Mouse (Mus musculus) heart, embryonic 14.5 days (tissue): ENCODE results near the gene Gch1. TPM values are rescaled to one million over a fixed set of nuclear protein-coding genes. Genes with fewer than 3 reads are reported as not detected.
"Not testable (repeated sequence)": the region's sequence is repeated elsewhere in the genome, so short reads cannot be mapped to it uniquely, and the experiment has no call there.

Experiments used
- ATAC-seq: fragments of 200-750 bp; cut with Nextera tagmentation; 2 replicates; pipeline ENCODE4 v1.8.0; 2017; ENCODE audit warnings: low read depth, moderate TSS enrichment; ENCODE audit not compliant: insufficient number of reproducible peaks, insufficient read depth, low FRiP score
- H3K27ac ChIP-seq, 2 experiments: fragments of 200-500 bp in 1 of 2; fragments of 300-500 bp in 1 of 2; sonication (generic) in 1 of 2; replicated peaks in 1 of 2; 2 replicates each; pipeline ENCODE4 v1.5.1; 2012 to 2014; ENCODE audit warnings: low read depth in 2 of 2, low read length in 2 of 2, control low read depth in 1 of 2, mild to moderate bottlenecking in 1 of 2, mixed read lengths in 1 of 2; ENCODE audit not compliant: control insufficient read depth in 1 of 2, insufficient read depth in 1 of 2
- H3K27me3 ChIP-seq: fragments of 300-500 bp; sonication (generic); 2 replicates; pipeline ENCODE4 v1.6.1; 2014; ENCODE audit warnings: mild to moderate bottlenecking, low read length, control low read depth; ENCODE audit not compliant: control insufficient read depth, insufficient read depth
- H3K36me3 ChIP-seq: fragments of 300-500 bp; sonication (generic); 2 replicates; pipeline ENCODE4 v1.6.1; 2014; ENCODE audit warnings: mild to moderate bottlenecking, control low read depth, low read length, mixed read lengths; ENCODE audit not compliant: control insufficient read depth, insufficient read depth
- H3K4me1 ChIP-seq, 2 experiments: fragments of 200-500 bp in 1 of 2; fragments of 300-500 bp in 1 of 2; sonication (generic) in 1 of 2; 2 replicates each; pipeline ENCODE4 v1.6.1; 2012 to 2014; ENCODE audit warnings: low read length in 2 of 2, control low read depth in 1 of 2, mixed read lengths in 1 of 2; ENCODE audit not compliant: control insufficient read depth in 2 of 2, insufficient read depth in 2 of 2
- H3K4me2 ChIP-seq: fragments of 300-500 bp; sonication (generic); 2 replicates; pipeline ENCODE4 v1.6.1; 2014; ENCODE audit warnings: mild to moderate bottlenecking, low read length
- H3K4me3 ChIP-seq, 2 experiments: fragments of 200-500 bp in 1 of 2; fragments of 300-500 bp in 1 of 2; sonication (generic) in 1 of 2; 2 replicates each; pipeline ENCODE4 v1.5.1; 2012 to 2014; ENCODE audit warnings: low read length in 2 of 2, mild to moderate bottlenecking in 2 of 2, control low read depth in 1 of 2, low read depth in 1 of 2, moderate library complexity in 1 of 2; ENCODE audit not compliant: control insufficient read depth in 1 of 2, insufficient read depth in 1 of 2
- H3K9ac ChIP-seq: fragments of 300-500 bp; sonication (generic); 2 replicates; pipeline ENCODE4 v1.6.1; 2014; ENCODE audit warnings: mild to moderate bottlenecking, low read length
- H3K9me3 ChIP-seq: fragments of 300-500 bp; sonication (generic); 2 replicates; pipeline ENCODE4 v1.6.1; 2016; ENCODE audit warnings: low read length, control low read depth; ENCODE audit not compliant: control insufficient read depth
- WGBS: fragments of 180-500 bp; shearing (Covaris S2); extraction: QIAGEN DNeasy Blood & Tissue Kit; methylation state at CpG from one replicate; pipeline ENCODE4 v1.1.7; 2014; 5-methylcytosine and 5-hydroxymethylcytosine counted together
- polyA plus RNA-seq: library from polyadenylated mRNA; unstranded; fragments of >200 nt; fragmentation: Nextera tagmentation; extraction: Ambion mirVana; gene quantifications from 2 replicates; pipeline ENCODE4 v1.2.1, GENCODE M21; 2014

The Gch1 gene
- polyA plus RNA-seq, 1 experiment from 2014 or later, result 6.6 TPM

DNA sequence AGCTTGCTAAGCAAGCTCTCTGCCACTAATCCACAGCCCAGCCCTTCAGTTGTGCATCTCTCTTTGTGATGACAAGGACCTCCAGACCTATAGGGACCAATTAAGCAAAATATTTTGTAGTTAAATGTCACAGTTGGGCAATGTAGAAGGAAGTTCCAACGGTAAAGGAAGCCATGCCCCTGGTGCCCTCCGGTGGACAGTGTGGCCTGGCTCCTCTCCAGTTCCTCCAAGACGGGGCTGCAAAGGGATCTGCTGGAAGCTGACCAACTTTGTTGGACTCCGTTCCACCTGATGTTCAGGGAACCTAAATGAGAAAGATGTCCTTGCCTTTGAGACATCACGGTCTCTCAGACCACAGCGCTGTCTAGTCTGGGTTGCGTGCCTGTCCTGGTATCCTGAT is 71.7 kb downstream of the Gch1 start:
- no peak for ATAC-seq
- no peaks in the 10 kb centered on the region for H3K36me3 ChIP-seq
- H3K9ac ChIP-seq, result no peak overlapping the region
- 59% methylated on average over 7 of the region's 7 CpGs for WGBS
- no peaks in the 10 kb centered on the region for H3K9me3 ChIP-seq
- H3K27ac ChIP-seq, result no peak overlapping the region
- H3K4me1 ChIP-seq, result peaks cover 0 to 5% of the 10 kb centered on the region in 2 experiments; a peak in 2 of 4 replicates
- H3K4me2 ChIP-seq, result no peak overlapping the region
- H3K27me3 ChIP-seq, result no peaks in the 10 kb centered on the region
- no peak overlapping the region for H3K4me3 ChIP-seq

DNA sequence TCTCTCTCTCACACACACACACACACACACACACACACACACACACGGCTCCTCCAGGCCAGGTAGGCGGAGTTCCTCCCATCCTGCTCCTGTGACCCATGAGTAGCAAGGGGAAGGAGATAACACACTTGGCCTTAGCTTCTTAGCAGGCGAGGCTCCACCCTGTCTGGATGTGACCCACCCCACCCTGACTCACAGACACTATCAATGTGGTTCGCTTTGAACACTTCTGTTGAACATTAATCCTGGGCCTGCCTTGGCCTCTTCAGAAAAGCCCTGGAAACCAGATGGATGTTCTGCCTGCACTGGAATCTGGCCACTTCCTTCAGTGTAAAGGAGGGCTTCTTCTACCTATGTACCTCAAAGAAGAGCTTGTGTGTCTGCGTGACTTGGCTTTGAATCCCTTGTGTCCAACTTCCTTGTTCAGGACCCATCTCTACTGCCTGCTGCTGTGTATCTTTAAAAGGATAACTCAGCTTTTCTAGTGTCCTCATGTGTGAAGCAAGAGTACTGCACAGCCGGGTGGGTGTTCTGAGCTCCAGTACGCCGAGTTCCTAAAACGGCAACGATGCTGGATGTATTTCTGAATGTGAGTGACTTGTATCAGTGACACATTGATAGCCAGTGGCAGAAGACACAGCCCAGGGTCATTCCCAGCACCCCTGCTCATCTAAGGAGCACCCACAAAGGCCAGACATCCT is 73.0 kb downstream of the Gch1 start:
- Histone ChIP-seq H3K4me1 (peaks cover 0 to 5% of the 10 kb centered on the region in 2 experiments; a peak in 2 of 4 replicates), H3K4me3 (no peak overlapping the region), H3K27ac (no peak overlapping the region), H3K4me2 (no peak overlapping the region), H3K9me3 (no peaks in the 10 kb centered on the region), H3K36me3 (no peaks in the 10 kb centered on the region), H3K27me3 (no peaks in the 10 kb centered on the region), H3K9ac (no peak overlapping the region)
- no peak for ATAC-seq
- 47% methylated on average over 10 of the region's 10 CpGs for WGBS

DNA sequence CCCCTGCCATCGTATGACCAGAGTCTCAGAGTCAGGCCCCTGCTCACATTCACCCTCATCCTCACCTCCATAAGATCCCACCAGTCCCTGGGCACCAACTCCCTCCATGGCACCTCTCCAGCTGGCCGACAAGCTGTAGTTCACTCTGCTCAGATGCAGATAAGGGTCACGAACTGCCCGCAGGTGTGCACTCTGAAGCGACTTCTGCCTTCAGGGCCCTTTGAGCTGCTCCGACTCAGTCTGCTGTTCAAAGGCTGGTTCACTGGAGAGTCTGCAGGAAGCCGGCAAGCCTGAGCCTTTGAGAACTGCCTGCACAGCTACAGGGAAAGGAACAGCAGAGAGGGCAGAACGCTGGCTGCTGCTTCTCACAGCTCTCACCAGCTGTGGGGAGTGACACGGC is 74.1 kb downstream of the Gch1 start:
- H3K9ac ChIP-seq, result no peak overlapping the region
- 57% methylated on average over 9 of the region's 9 CpGs for WGBS
- no peak for ATAC-seq
- H3K27ac ChIP-seq, result no peak overlapping the region
- H3K4me2 ChIP-seq, result no peak overlapping the region
- no peaks in the 10 kb centered on the region for H3K9me3 ChIP-seq
- no peaks in the 10 kb centered on the region for H3K27me3 ChIP-seq
- H3K36me3 ChIP-seq, result no peaks in the 10 kb centered on the region
- H3K4me3 ChIP-seq, result no peak overlapping the region
- peaks cover 0 to 5% of the 10 kb centered on the region in 2 experiments; a peak in 2 of 4 replicates for H3K4me1 ChIP-seq

DNA sequence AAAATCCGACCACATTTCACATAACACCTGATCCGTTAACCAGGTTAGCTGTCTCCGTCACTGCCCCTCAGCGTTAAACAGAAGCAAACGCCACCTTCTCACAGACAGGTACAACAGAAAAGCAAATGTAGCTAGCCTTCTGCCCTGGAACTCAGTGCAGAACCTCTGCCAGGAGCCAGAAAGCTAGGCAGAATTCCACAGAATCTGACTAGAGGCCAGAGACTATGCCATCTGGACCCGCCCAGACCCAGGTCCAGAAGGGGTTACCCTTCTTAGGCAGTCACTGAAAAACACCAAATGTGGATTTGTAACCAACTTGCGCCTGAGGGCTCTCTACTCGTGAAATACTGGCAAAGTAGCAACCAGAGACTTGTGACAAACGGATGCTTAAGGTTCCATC is 77.9 kb downstream of the Gch1 start:
- no peak overlapping the region for H3K9ac ChIP-seq
- no peak overlapping the region for H3K4me2 ChIP-seq
- H3K4me1 ChIP-seq, result peaks cover 0 to 5% of the 10 kb centered on the region in 2 experiments; a peak in 2 of 4 replicates
- ATAC-seq, result no peak
- peaks cover 3% of the 10 kb centered on the region for H3K36me3 ChIP-seq
- H3K27me3 ChIP-seq, result no peaks in the 10 kb centered on the region
- H3K4me3 ChIP-seq, result no peak overlapping the region
- no peak overlapping the region for H3K27ac ChIP-seq
- 41% methylated on average over 9 of the region's 9 CpGs for WGBS
- H3K9me3 ChIP-seq, result no peaks in the 10 kb centered on the region

DNA sequence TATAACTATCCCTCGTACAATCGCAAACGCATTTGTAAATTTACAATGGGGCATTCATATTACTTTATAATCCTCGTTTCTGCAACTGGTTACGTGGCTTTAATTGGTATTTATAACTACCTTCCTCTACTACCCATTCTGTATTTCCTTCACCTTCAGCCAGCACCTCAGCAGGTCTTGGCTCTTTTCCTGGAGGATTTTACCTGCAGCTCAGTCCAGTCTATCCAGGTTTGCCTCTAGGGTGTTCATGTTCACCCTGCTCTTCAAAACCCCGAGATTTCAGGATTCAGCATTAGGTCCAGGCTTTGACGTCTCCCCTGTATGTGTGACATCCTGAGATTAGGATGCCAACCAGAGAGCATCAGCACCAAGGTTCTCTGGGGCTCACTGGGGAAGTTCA is 78.8 kb downstream of the Gch1 start:
- not testable (repeated sequence) for ATAC-seq, H3K27ac ChIP-seq, H3K4me2 ChIP-seq, H3K27me3 ChIP-seq, H3K9me3 ChIP-seq, H3K4me3 ChIP-seq, H3K9ac ChIP-seq, H3K4me1 ChIP-seq
- 76% methylated on average over 5 of the region's 7 CpGs for WGBS
- peaks cover 11% of the 10 kb centered on the region for H3K36me3 ChIP-seq

DNA sequence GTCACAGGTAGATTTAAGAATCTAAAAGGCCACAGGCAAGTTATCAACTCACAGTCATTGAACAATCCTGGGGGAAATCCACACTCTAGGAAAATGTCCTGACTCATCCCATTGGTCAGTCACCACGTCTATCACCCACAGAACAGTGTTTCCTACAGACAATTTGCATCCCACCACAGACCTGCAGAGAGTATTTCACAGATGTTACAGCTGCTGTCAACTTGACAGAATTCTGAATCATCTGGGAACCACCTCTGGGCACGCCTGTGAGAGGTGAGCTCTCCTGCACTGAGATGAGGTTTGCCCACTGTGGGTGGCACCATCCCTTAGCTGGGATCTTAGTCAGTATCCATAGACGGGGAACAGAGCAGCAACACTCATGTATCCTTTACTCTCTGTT is 81.8 kb downstream of the Gch1 start:
- H3K27ac ChIP-seq, result no peak overlapping the region
- no peak overlapping the region for H3K9ac ChIP-seq
- no peak for ATAC-seq
- peaks cover 19% of the 10 kb centered on the region for H3K36me3 ChIP-seq
- 78% methylated on average over 3 of the region's 3 CpGs for WGBS
- H3K27me3 ChIP-seq, result no peaks in the 10 kb centered on the region
- H3K9me3 ChIP-seq, result no peaks in the 10 kb centered on the region
- no peak overlapping the region for H3K4me3 ChIP-seq
- no peaks in the 10 kb centered on the region for H3K4me1 ChIP-seq
- no peak overlapping the region for H3K4me2 ChIP-seq

DNA sequence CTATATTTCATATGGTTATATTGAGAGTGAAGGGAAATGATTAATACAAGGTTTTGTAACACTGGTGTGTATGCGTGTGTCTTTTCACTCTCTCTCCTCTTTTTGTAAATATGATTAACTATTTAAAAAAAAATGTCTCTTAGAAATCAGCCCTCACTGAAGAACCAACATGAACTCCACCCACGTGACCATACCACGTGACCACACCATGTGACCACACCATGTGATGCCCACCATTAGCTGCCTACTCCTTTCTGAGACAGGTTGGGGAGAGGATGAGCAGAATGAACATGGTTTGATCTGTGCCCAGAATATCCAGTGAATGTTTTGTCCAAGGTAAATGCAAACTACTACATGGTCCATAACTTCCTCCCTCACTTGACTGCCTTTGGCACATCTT is 83.5 kb downstream of the Gch1 start:
- ATAC-seq, result no peak
- no peak overlapping the region for H3K9ac ChIP-seq
- H3K4me3 ChIP-seq, result no peak overlapping the region
- H3K4me1 ChIP-seq, result peaks cover 2 to 4% of the 10 kb centered on the region in 2 experiments; a peak in 2 of 4 replicates
- no peaks in the 10 kb centered on the region for H3K9me3 ChIP-seq
- no peak overlapping the region for H3K4me2 ChIP-seq
- H3K36me3 ChIP-seq, result peaks cover 29% of the 10 kb centered on the region
- 96% methylated on average over 3 of the region's 3 CpGs for WGBS
- H3K27ac ChIP-seq, result no peak overlapping the region
- no peaks in the 10 kb centered on the region for H3K27me3 ChIP-seq

DNA sequence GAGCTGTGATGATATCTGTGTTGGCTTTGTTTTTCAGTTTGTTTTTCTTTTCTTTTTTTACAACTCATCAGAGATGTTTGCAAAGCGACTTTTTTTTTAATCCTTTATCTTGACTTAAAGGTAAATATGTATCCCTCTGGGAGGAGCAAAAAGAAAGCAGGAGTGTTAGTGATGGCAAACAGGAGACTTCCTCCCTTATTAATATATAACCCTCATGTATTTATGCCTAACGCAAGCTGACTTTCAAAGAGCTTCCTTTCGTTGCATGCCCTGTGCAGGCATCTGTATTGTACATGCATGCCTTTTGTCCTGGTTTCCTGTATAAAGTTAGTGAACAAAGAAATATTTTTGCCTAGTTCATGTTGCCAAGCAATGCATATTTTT is 84.0 kb downstream of the Gch1 start:
- H3K9ac ChIP-seq, result no peak overlapping the region

More for the DNA sequence above, 84.0 kb downstream of the Gch1 start:
- 78% methylated on average over 3 of the region's 3 CpGs for WGBS
- H3K4me1 ChIP-seq, result peaks cover 2 to 4% of the 10 kb centered on the region in 2 experiments; a peak in 2 of 4 replicates
- H3K27ac ChIP-seq, result no peak overlapping the region
- no peaks in the 10 kb centered on the region for H3K27me3 ChIP-seq
- no peak overlapping the region for H3K4me3 ChIP-seq
- ATAC-seq, result no peak
- no peak overlapping the region for H3K4me2 ChIP-seq
- no peaks in the 10 kb centered on the region for H3K9me3 ChIP-seq
- H3K36me3 ChIP-seq, result peaks cover 31% of the 10 kb centered on the region
